Mouse (Mus musculus) myocyte (in vitro differentiated cells): Measurements from ENCODE around the gene Ppp1r15b. TPM values are rescaled to one million over a fixed set of nuclear protein-coding genes. Genes with fewer than 3 reads are reported as not detected.

Experiments
- H3K27me3 ChIP-seq: one replicate; pipeline ENCODE4 v1.6.1; 2011; ENCODE audit not compliant: control insufficient read depth, insufficient read depth, insufficient read length
- H3K36me3 ChIP-seq: one replicate; pipeline ENCODE4 v1.6.1; 2011; ENCODE audit not compliant: control insufficient read depth, insufficient read depth
- H3K4me2 ChIP-seq: one replicate; pipeline ENCODE4 v1.6.1; 2011; ENCODE audit warnings: low read depth, control low read depth
- H3K4me3 ChIP-seq: one replicate; pipeline ENCODE4 v1.5.1; 2011; ENCODE audit warnings: mild to moderate bottlenecking, control low read depth, moderate library complexity
- H3K79me2 ChIP-seq: one replicate; pipeline ENCODE4 v1.6.1; 2011; ENCODE audit not compliant: control insufficient read depth, insufficient read depth
- H3ac ChIP-seq: one replicate; pipeline ENCODE4 v1.6.1; 2011; ENCODE audit not compliant: control insufficient read depth, insufficient read length
- CEBPB ChIP-seq: IDR thresholded peaks from 2 replicates; pipeline ENCODE4 v1.6.1; 2011; ENCODE audit warnings: mild to moderate bottlenecking, moderate library complexity; ENCODE audit not compliant: poor library complexity, insufficient read depth, severe bottlenecking
- E2F4 ChIP-seq: IDR thresholded peaks from one replicate; pipeline ENCODE4 v1.6.1; 2011; ENCODE audit warnings: mild to moderate bottlenecking, control low read depth, moderate library complexity; ENCODE audit not compliant: insufficient read depth
- MAX ChIP-seq: IDR thresholded peaks from one replicate; pipeline ENCODE4 v1.6.1; 2011; ENCODE audit warnings: low read depth, mild to moderate bottlenecking, control low read depth
- MYOD1 ChIP-seq, 3 experiments: IDR thresholded peaks; one replicate each; pipeline ENCODE4 v1.6.1; 2011; ENCODE audit warnings: control low read depth in 2 of 3, low read depth in 2 of 3, mild to moderate bottlenecking in 2 of 3, moderate library complexity in 1 of 3; ENCODE audit not compliant: insufficient read length in 2 of 3, control insufficient read depth in 1 of 3
- MYOG ChIP-seq, 3 experiments: IDR thresholded peaks; one replicate each; pipeline ENCODE4 v1.6.1; 2011; ENCODE audit warnings: control low read depth in 2 of 3, low read depth in 2 of 3, mild to moderate bottlenecking in 2 of 3; ENCODE audit not compliant: insufficient read length in 2 of 3, control insufficient read depth in 1 of 3, insufficient read depth in 1 of 3
- POLR2A ChIP-seq: IDR thresholded peaks from one replicate; pipeline ENCODE4 v1.6.1; 2011; ENCODE audit warnings: low read depth, mild to moderate bottlenecking, control low read depth, moderate library complexity; ENCODE audit not compliant: insufficient read length
- POLR2AphosphoS2 ChIP-seq: IDR thresholded peaks from one replicate; pipeline ENCODE4 v1.6.1; 2011; ENCODE audit warnings: low read depth, control low read depth; ENCODE audit not compliant: insufficient read length
- REST ChIP-seq: IDR thresholded peaks from one replicate; pipeline ENCODE4 v1.6.1; 2011; ENCODE audit warnings: mild to moderate bottlenecking, control low read depth, moderate library complexity; ENCODE audit not compliant: insufficient read depth, insufficient read length
- SRF ChIP-seq: IDR thresholded peaks from one replicate; pipeline ENCODE4 v1.6.1; 2011; ENCODE audit warnings: low read depth; ENCODE audit not compliant: control insufficient read depth, insufficient read length
- TCF12 ChIP-seq: IDR thresholded peaks from one replicate; pipeline ENCODE4 v1.6.1; 2011; ENCODE audit warnings: mild to moderate bottlenecking, control low read depth; ENCODE audit not compliant: poor library complexity, insufficient read depth, severe bottlenecking
- TCF3 ChIP-seq: IDR thresholded peaks from one replicate; pipeline ENCODE4 v1.6.1; 2011; ENCODE audit warnings: low read depth, control low read depth; ENCODE audit not compliant: insufficient read length
- USF1 ChIP-seq: IDR thresholded peaks from one replicate; pipeline ENCODE4 v1.6.1; 2011; ENCODE audit warnings: low read depth, mild to moderate bottlenecking, control low read depth, moderate library complexity
- polyA plus RNA-seq: library from polyadenylated mRNA; unstranded; fragments of >200 nt; fragmentation: generic; extraction: Trizol; gene quantifications from one replicate; pipeline ENCODE4 v1.2.1, GENCODE M21; 2012; ENCODE audit warnings: missing spikeins

The Ppp1r15b gene
- polyA plus RNA-seq, 1 experiment: 30.9 TPM

DNA sequence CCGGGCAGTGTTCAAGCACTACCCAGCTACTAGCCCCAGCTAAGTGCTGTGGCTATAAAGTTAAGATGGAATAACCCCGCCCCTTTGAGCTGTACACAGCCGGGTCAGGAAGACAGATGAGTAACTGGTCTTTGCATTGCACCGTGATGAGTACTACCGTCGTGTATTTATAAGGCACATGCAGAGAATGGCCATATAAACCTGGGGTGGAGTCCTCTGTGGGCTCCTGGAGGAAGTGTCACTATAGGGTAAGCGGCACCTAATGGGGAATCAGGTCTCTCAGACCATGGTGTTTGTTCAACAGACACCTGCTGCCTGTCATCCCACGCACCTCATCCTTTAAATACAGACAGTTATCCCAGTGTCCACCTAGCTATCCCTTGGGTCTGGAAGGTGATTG, 32.0 kb downstream of the Ppp1r15b start:
- Histone ChIP-seq H3K4me3 (no peak overlapping the region), H3K4me2 (no peak overlapping the region), H3K36me3 (no peaks in the 10 kb centered on the region), H3K79me2 (no peaks in the 10 kb centered on the region), H3K27me3 (peaks cover 82% of the 10 kb centered on the region), H3ac (no peak overlapping the region)
- no peak for TF ChIP-seq TCF12

DNA sequence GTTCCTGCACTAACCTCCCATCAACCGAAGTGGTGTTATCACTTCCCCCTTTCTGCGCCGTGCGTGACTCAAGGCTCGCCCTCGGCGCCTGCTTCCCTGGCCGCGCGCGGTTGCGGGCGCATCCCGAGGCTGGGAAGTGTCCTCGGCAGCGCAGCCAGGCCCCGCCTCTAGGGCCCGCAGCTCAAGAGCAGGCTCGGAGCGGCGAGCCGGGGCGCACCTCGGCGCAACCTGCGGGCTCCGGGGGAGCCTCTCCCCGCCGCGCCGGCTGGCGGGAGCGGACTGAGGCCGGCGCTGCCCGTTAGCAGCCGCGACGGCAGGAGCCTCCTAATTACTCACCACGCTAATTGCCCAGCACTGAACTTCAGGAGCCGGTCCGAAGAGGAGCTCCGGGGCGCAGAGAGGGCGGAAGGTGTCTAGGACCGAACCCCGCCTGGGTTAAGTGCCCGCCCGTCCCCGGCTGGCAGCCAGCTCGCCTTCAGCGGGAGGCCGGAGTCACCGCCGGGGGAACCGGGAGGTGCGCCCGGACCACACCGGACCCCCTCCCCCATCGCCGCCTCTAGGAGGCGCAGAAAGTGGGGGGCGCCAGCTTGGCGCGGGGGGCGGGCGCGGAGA, 33.0 kb downstream of the Ppp1r15b start, which contains the start of gene Plekha6:
Gene Plekha6, plus strand, starts transcription at position 391 of the 612 bp plus-strand sequence.
- H3K4me3 ChIP-seq: no peak within 1 kb of the TSS
- H3K36me3 ChIP-seq: no peaks in the 10 kb centered on the region
- H3ac ChIP-seq: no peak within 1 kb of the TSS
- TF ChIP-seq SRF (no peak), E2F4 (no peak), MYOD1 (IDR thresholded peaks at IDR 0.05; ENCODE audit: control insufficient read depth in 1 of 3, insufficient read length in 2 of 3, low read depth in 2 of 3) (no peak), POLR2AphosphoS2 (no peak), USF1 (no peak), POLR2A (no peak), REST (no peak), TCF3 (no peak), MAX (no peak), TCF12 (no peak), MYOG (IDR thresholded peaks at IDR 0.05; ENCODE audit: control insufficient read depth in 1 of 3, insufficient read depth in 1 of 3, insufficient read length in 2 of 3, low read depth in 2 of 3) (no peak), CEBPB (no peak)
- peaks cover 82% of the 10 kb centered on the region for H3K27me3 ChIP-seq
- H3K4me2 ChIP-seq: no peak within 1 kb of the TSS
- no peaks in the 10 kb centered on the region for H3K79me2 ChIP-seq

DNA sequence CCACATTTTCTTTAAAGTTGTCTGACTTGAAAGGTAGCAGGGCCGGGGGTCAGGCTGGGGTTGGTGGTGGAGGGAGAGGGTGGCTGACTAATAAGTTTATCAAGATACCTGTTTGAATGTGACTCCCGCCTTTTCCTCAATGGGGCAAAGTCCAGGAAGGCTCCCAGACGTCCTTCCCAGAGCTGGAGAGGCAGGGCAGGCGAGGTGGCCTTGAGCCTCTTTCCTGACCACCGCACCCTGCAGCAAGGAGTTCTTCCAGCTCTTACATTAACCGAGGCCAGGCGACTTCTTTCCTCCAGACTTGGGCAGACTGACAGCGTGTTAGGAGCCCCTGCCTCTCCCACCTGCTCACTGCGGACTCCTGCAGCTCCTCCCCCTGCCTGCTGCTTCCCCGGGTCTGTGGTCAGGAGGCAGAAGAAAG, 33.7 kb downstream of the Ppp1r15b start:
- H3K36me3 ChIP-seq: no peaks in the 10 kb centered on the region
- H3K27me3 ChIP-seq: peaks cover 84% of the 10 kb centered on the region
- no peak overlapping the region for H3ac ChIP-seq
- no peak overlapping the region for H3K4me3 ChIP-seq
- no peak overlapping the region for H3K4me2 ChIP-seq
- TF ChIP-seq USF1 (no peak), MYOG (IDR thresholded peaks at IDR 0.05; ENCODE audit: control insufficient read depth in 1 of 3, insufficient read depth in 1 of 3, insufficient read length in 2 of 3, low read depth in 2 of 3) (no peak), MYOD1 (IDR thresholded peaks at IDR 0.05; ENCODE audit: control insufficient read depth in 1 of 3, insufficient read length in 2 of 3, low read depth in 2 of 3) (no peak), REST (no peak), CEBPB (no peak), POLR2A (no peak), MAX (no peak), SRF (no peak), TCF3 (no peak), POLR2AphosphoS2 (no peak), TCF12 (no peak), E2F4 (no peak)
- H3K79me2 ChIP-seq: no peaks in the 10 kb centered on the region

DNA sequence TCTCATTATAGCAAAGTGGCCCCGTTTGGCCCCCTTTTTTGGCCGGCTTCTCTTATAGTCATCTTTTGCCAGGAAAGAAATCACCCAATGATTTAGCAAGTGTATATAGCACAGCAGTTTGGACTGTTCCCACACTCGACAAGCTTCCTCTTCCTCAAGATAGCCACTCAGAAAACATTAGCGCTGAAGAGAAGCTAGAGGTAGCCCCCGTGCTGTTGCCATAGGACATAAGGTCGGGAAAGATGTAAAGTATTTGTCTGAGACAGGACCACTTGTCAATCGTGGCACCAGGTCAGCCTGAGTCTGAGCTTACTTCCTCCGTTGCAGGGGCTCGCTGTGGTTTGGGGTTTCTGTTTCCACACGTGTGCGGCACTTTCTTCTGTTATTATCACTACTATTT, 34.2 kb downstream of the Ppp1r15b start:
- H3K4me3 ChIP-seq: no peak overlapping the region
- no peaks in the 10 kb centered on the region for H3K79me2 ChIP-seq
- no peak overlapping the region for H3K4me2 ChIP-seq
- no peaks in the 10 kb centered on the region for H3K36me3 ChIP-seq
- H3ac ChIP-seq: no peak overlapping the region
- TF ChIP-seq E2F4 (no peak), USF1 (no peak), CEBPB (no peak), SRF (no peak), REST (no peak), POLR2A (no peak), MYOG (IDR thresholded peaks at IDR 0.05; ENCODE audit: control insufficient read depth in 1 of 3, insufficient read depth in 1 of 3, insufficient read length in 2 of 3, low read depth in 2 of 3) (no peak), MYOD1 (IDR thresholded peaks at IDR 0.05; ENCODE audit: control insufficient read depth in 1 of 3, insufficient read length in 2 of 3, low read depth in 2 of 3) (no peak), TCF12 (no peak), MAX (no peak), POLR2AphosphoS2 (no peak), TCF3 (no peak)
- H3K27me3 ChIP-seq: peaks cover 89% of the 10 kb centered on the region
